Mouse (Mus musculus) myocyte (in vitro differentiated cells): ENCODE results near the gene Hadhb.

Source experiments
- E2F4 ChIP-seq: IDR thresholded peaks from one replicate; pipeline ENCODE4 v1.6.1; 2011; ENCODE audit warnings: mild to moderate bottlenecking, control low read depth, moderate library complexity; ENCODE audit not compliant: insufficient read depth
- MYOD1 ChIP-seq, 3 experiments: IDR thresholded peaks; one replicate each; pipeline ENCODE4 v1.6.1; 2011; ENCODE audit warnings: control low read depth in 2 of 3, low read depth in 2 of 3, mild to moderate bottlenecking in 2 of 3, moderate library complexity in 1 of 3; ENCODE audit not compliant: insufficient read length in 2 of 3, control insufficient read depth in 1 of 3

GRCm38 (mm10) chr5:30207276-30207675 lies 52.2 kb downstream of the Hadhb start:
- TF ChIP-seq MYOD1 (IDR thresholded peaks at IDR 0.05; ENCODE audit: control insufficient read depth in 1 of 3, insufficient read length in 2 of 3, low read depth in 2 of 3) (no peak), E2F4 (no peak)
